Mouse (Mus musculus) heart, postnatal 25 days (tissue): ENCODE results near the gene Cep41. TPM values are rescaled to one million over a fixed set of nuclear protein-coding genes. Genes with fewer than 3 reads are reported as not detected.

Experiments used
- DNase-seq: peaks from one replicate; pipeline ENCODE4 v3.0.0; 2022; ENCODE audit warnings: low spot score
- intact Hi-C: fragments of 180-260 bp; cut with DNase I; formaldehyde crosslinking; loops from one replicate; pipeline ENCODE4 v1.15.1; 2025
- total RNA-seq, 2 experiments: library from RNA; stranded (reverse); gene quantifications; 2 replicates each; pipeline ENCODE4 v1.2.3; 2021

The Cep41 gene
- total RNA-seq, 2 experiments from 2014 or later = 1.9 to 3.1 TPM

GRCm38 (mm10) chr6:30638674-30639268 lies 54.8 kb downstream of the Cep41 start, which contains the start of gene Cpa1:
Gene Cpa1, plus strand, starts transcription at chr6:30639218.
- intact Hi-C loops = no loop called here
- DNase-seq = no peak

GRCm38 (mm10) chr6:30636186-30636842 lies 57.2 kb downstream of the Cep41 start:
- intact Hi-C loops = no loop called here
- no peak for DNase-seq

- DNase-seq = no peak
- intact Hi-C loops = no loop called here
These were observed 58.1 kb downstream of the Cep41 start for GRCm38 (mm10) chr6:30635361-30635862.

GRCm38 (mm10) chr6:30629989-30630388 lies 63.6 kb downstream of the Cep41 start:
- no peak for DNase-seq
- intact Hi-C loops = no loop called here

GRCm38 (mm10) chr6:30628152-30628551 lies 65.4 kb downstream of the Cep41 start:
- intact Hi-C loops = no loop called here
- no peak for DNase-seq

- no peak for DNase-seq
- intact Hi-C loops = no loop called here
These were observed 68.8 kb downstream of the Cep41 start for GRCm38 (mm10) chr6:30624763-30625162.

GRCm38 (mm10) chr6:30621986-30622389 lies 71.6 kb downstream of the Cep41 start:
- intact Hi-C loops = no loop called here
- DNase-seq = no peak

- intact Hi-C loops = no loop called here
- no peak for DNase-seq
These were observed 72.6 kb downstream of the Cep41 start for GRCm38 (mm10) chr6:30620994-30621393.

- intact Hi-C loops = no loop called here
These were observed 73.0 kb downstream of the Cep41 start for GRCm38 (mm10) chr6:30620591-30620990.

GRCm38 (mm10) chr6:30619606-30620005 lies 73.9 kb downstream of the Cep41 start:
- DNase-seq = no peak

More at GRCm38 (mm10) chr6:30620591-30620990, 73.0 kb downstream of the Cep41 start:
- DNase-seq = no peak

GRCm38 (mm10) chr6:30618735-30619134 lies 74.8 kb downstream of the Cep41 start:
- intact Hi-C loops = no loop called here
- no peak for DNase-seq

More at GRCm38 (mm10) chr6:30619606-30620005, 73.9 kb downstream of the Cep41 start:
- intact Hi-C loops = no loop called here

GRCm38 (mm10) chr6:30617959-30618590 lies 75.5 kb downstream of the Cep41 start:
- no peak for DNase-seq
- intact Hi-C loops = no loop called here

GRCm38 (mm10) chr6:30617020-30617958 lies 76.3 kb downstream of the Cep41 start:
- no peak for DNase-seq
- intact Hi-C loops = no loop called here

GRCm38 (mm10) chr6:30616491-30616941 lies 77.0 kb downstream of the Cep41 start:
- no peak for DNase-seq

GRCm38 (mm10) chr6:30615741-30616140 lies 77.8 kb downstream of the Cep41 start:
- intact Hi-C loops = no loop called here
- no peak for DNase-seq

More at GRCm38 (mm10) chr6:30616491-30616941, 77.0 kb downstream of the Cep41 start:
- intact Hi-C loops = no loop called here

GRCm38 (mm10) chr6:30614251-30614650 lies 79.3 kb downstream of the Cep41 start:
- intact Hi-C loops = no loop called here

GRCm38 (mm10) chr6:30611212-30611611 lies 82.3 kb downstream of the Cep41 start:
- no peak for DNase-seq
- intact Hi-C loops = no loop called here

More at GRCm38 (mm10) chr6:30614251-30614650, 79.3 kb downstream of the Cep41 start:
- no peak for DNase-seq

- intact Hi-C loops = no loop called here
- DNase-seq = no peak
These were observed 82.8 kb downstream of the Cep41 start, which contains the start of gene Cpa5 for GRCm38 (mm10) chr6:30610710-30611109. Gene Cpa5, plus strand, starts transcription at chr6:30611010.

- no peak for DNase-seq
- intact Hi-C loops = no loop called here
These were observed 87.9 kb downstream of the Cep41 start for GRCm38 (mm10) chr6:30605672-30606071.

- intact Hi-C loops = no loop called here
- DNase-seq = no peak
These were observed 88.4 kb downstream of the Cep41 start for GRCm38 (mm10) chr6:30605111-30605510.
